Mouse (Mus musculus) brain, embryonic 14.5 days (tissue): ENCODE measurements at regions not wholly inside any gene's neighbourhood (a gene's known extent, or its start where the extent isn't known, plus 50 kb on each side); places are given as distances from the start of the nearest gene placed in this dataset.

Experiments used
- DNase-seq: peaks from one replicate; pipeline ENCODE4 v3.0.0-alpha.2; 2011; ENCODE audit warnings: low read depth
- CTCF ChIP-seq: fragments of 200-500 bp; IDR thresholded peaks from 2 replicates; pipeline ENCODE4 v1.5.1; 2012; ENCODE audit warnings: inconsistent platforms, mild to moderate bottlenecking, moderate library complexity, borderline replicate concordance; ENCODE audit not compliant: insufficient read depth, insufficient read length; ENCODE audit errors: extremely low read depth
- POLR2A ChIP-seq: fragments of 200-500 bp; IDR thresholded peaks from 2 replicates; pipeline ENCODE4 v1.6.1; 2012; ENCODE audit warnings: mild to moderate bottlenecking, inconsistent platforms, borderline replicate concordance; ENCODE audit not compliant: poor library complexity, insufficient read depth, insufficient read length, severe bottlenecking; ENCODE audit errors: extremely low read depth

DNA sequence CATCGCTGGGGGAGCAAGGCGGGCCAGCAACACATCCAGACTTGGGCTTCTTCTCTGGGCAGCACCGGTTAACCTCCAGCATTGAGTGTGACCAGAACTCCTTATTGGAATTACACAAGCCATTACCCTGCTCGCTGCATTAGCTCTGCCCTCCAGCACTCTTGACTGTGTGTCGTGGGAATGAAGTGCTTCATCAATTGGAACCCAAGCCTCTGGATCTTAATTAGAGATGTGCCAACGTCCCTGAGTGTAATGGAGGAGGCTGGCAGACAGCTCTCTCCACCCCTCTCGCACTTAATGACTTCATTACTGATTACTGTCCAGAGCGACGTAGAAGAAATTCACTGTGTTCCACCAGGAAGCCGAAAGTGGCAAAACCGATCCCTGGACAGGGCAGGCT, 240.6 kb downstream of the Cdh26 start:
- peak; percentile 52 for DNase-seq
- TF ChIP-seq CTCF (no peak), POLR2A (no peak)

DNA sequence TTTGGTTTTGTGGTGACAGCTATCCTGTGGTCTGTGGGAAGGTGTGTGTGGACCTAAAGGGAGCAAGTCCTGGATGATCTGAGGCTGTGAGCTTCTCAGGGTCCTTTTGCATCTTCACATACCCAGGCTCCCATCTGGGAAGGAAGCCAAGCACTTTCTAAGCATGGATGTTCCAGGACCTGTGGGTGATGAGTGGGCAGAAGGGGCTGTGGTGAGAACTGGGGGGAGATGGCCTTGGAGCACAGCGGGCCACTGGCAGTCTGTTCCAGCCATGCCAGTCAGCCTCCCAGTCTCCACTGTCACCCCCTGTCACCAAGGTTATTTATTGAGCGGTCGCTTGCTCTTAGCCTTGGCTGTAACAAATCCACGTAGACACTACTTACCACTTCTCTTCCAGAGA, 243.3 kb downstream of the Cdh26 start:
- no peak for TF ChIP-seq CTCF
- TF ChIP-seq POLR2A: no peak
- DNase-seq: no peak

DNA sequence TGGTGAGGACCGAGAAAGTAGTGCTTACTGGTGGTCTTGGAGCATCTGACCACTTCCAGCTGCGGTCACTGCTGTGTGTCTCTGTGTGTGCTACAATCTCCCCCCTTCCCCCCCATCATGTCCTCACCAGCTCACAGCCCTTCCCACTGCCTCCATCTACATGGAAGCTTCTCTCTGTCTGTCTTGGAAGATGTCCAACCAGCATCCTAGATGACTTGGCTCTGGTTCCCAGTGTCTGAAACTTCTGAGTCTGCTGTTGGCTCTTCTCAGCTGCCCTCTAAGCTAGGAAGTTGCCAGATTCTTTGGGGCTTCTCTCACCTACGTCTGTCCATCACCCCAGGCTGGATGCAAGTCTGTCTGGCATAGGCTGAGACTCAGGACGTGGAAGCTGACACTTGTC, 244.3 kb downstream of the Cdh26 start:
- peak; percentile 59 for DNase-seq
- TF ChIP-seq CTCF (no peak), POLR2A (no peak)

DNA sequence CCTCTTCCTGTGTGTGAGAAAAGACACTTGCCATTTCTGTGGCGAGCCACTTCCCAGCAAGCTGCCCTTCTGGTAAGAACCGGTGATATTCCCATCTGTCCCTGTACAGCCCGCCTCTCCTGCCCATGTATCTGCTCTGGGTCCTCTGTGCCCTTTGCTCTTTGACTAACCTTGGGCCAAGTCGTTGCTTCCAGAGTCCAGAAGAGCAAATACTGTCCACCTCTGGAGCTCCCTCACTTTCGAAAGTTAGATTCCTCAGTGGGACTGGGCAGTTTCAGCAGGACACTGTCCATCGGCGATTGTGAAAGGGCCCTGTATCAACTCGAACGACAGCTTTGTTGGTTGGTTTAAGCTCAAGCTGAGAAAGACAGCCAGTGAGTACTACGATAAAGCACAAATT, 246.6 kb downstream of the Cdh26 start:
- TF ChIP-seq POLR2A (no peak), CTCF (no peak)
- DNase-seq: no peak

DNA sequence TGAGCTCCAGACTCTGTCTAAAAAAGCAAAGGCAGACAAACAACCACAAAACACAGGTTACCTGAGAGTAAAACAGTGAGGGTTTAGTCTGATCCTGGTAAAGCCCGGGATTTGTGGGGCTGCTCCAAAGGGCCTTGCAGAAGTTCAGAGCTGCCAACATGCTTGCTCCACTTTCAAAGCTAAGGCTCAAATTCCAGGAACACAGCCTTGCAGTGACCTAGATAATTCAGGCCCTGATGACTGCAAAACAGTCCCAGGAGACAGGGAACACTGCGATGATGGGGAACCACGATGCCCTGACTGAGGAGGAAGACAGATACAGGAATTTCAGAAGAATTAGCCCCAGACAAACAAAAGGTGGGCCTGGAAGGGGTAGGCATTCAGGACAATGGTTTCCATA, 250.0 kb downstream of the Cdh26 start:
- no peak for TF ChIP-seq CTCF
- TF ChIP-seq POLR2A: no peak
- DNase-seq: no peak

DNA sequence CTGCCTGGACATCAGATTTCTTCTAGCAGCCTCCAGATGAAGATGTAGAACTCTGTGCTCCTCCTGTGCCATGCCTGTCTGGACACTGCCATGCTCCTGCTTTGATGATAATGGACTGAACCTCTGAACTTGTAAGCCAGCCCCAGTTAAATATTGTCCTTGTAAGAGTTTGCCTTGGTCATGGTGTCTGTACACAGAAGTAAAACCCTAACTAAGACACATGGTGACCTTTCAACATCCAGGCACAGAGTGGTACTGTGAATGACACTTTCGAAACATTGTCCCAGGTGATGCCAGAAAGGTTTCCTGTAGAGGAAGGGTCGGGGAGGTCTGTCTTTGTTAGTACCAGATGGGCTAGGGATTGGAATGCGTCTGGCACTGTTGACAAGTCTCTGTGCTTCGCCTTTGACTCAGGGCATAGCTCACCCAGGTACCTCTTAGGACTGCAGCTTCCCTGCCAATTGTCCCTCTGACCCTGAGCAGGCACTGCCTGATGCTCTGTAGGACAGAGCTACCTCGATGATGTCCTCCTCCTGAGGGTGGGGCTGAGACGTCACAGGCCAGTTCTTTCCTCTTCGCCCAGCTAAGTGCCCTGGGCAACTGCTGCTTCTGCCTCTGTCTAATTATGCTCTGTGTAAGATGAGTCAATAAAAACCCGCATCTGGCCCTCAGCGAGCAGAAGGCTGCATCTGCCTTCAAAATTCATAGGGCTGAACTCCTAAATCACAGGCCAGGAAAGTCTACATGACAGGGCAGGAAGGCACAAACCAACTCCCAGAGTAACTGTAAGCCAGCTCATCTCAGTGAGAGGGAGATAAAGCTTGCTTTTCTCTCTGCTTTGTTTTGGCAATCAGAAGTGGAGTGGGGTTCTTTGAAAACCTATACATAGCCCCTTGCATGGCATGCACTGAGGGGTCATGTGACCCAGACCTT, 254.0 kb downstream of the Cdh26 start:
- DNase-seq: no peak
- TF ChIP-seq CTCF: no peak
- no peak for TF ChIP-seq POLR2A

DNA sequence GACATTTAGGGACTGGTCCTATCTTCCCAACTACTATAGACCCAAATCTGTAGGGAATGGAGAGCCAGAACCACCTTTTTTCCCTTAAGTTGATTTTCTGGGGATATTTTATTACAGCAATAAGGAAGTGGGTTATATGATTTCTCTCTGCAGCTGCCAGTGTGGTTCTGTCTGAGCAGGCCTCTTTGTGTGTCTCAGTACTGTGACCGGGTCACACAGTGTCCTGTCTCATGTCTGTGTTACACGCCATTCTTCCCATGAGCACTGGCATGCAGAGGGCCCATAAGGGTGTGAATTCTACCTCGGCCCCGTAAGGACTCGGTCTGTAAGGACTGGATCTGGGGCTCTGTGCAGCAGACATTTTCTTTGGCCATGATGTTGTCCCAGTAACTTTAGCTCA, 254.9 kb downstream of the Cdh26 start:
- no peak for DNase-seq
- TF ChIP-seq CTCF (no peak), POLR2A (no peak)

DNA sequence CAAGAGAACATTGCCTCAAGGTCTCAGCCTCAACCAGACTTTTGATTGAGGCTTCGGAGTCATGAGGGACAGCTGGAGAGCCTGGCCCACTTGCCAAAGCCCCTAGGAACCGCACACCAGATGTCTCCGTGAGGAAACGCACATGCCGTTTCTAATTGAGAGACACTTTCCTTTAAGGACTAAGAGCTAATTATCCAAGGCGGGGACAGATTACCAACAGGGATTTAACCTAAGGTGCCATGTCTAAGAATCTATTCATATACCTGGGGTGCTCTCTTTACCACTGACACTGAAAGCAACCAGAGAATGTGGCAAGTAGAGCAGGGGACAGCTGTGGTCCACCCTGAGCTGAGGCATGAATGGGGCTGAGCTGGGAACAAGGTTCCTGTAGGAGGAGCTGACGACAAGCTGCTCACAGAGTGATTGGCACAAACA, 255.9 kb downstream of the Cdh26 start:
- DNase-seq: peak; percentile 87
- TF ChIP-seq CTCF (no peak), POLR2A (no peak)

DNA sequence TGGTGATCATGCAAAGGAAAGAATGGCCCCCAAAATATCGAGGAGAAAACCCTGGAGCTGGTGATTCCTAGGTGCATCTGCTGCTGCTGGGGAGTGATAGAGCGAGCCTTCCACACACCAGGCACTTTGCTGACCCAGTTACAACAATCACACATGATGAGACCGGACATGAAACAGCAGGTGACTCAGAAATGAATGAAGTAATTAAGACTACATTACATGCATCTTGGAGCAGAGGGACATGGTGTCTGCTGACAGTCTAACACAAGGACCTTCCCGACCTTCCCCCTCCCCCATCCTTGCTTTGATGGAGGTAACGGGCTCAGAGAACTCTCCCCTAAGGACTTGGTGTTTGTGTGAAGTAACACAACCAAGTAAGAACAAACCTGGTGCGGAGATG, 258.3 kb downstream of the Cdh26 start:
- TF ChIP-seq POLR2A (no peak), CTCF (no peak)
- no peak for DNase-seq

DNA sequence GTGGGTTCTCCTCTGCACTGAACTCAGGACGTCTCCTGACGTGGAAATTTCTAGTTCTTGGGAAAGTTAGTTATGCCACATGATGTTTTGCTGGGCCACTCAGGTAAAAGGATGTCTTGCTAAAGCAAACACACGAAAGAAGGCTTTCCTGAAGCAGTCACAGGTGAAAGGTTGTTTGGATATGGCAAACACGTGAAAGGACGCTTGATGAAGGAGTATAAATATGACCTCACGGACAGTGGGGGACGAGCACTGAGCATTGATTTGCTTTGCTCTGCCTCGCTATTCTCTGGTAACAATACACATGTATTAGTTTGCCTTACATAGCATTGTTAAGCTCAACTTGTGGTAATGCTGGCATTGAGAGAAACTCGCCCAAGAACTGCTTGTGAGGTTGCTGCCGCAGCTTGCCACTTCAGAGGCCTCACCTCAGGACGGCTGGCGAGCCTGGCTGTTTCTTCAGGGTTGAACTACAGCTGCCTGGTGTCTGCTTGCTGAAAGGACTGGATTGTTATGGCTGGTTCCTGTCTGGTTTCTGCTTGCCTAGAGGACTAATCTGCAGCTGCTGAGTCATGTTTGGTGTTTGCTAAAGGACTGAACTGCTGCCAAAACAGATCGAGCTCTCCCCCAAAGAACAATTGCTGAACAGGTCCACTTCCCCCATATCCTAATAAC, 261.0 kb downstream of the Cdh26 start:
- TF ChIP-seq POLR2A (no peak), CTCF (no peak)
- DNase-seq: peak; percentile 80

DNA sequence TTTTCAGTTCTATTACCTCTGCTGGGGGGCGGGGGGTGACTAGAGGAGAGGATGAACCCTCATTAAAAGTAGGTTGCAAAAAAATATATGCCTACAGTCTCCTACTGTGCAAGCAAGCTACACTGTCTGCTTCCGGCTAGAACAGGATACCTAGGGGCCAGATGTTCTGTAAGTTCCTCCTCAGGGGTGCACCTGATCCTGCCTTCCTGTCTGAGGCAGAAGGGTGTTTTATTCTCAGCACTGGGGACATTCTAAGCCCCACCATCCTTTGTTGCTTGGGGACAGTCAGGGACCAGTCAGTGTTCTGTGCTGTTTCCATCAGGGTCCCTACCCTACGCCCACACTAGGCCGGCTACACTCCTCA, 261.5 kb downstream of the Cdh26 start:
- DNase-seq: no peak
- TF ChIP-seq CTCF: no peak
- TF ChIP-seq POLR2A: no peak
